Mouse (Mus musculus): Measurements from ENCODE around the gene Vwa3a. TPM values are rescaled to one million over a fixed set of nuclear protein-coding genes. Genes with fewer than 3 reads are reported as not detected.
A peak's percentile ranks its signal among the peaks of the same experiment; 100 is the strongest.

The Vwa3a gene
- polyA plus RNA-seq, 1 experiment from 2014 or later = 2.4 TPM

GRCm38 (mm10) chr7:120751906-120752305 lies 12.8 kb downstream of the Vwa3a start:
- 76% methylated on average over 7 of the region's 7 CpGs for WGBS
- no peak for DNase-seq (ENCODE audit: low spot score)
- Histone ChIP-seq H3K4me1 (ENCODE audit: insufficient read depth, low read depth, low read length) (no peaks in the 10 kb centered on the region), H3K9me3 (ENCODE audit: low read length) (no peaks in the 10 kb centered on the region), H3K27ac (ENCODE audit: low read length) (no peak overlapping the region), H3K9ac (replicated peaks; ENCODE audit: low read depth) (no peak overlapping the region), H3K4me2 (replicated peaks; ENCODE audit: low read depth, low read length) (no peak overlapping the region), H3K27me3 (replicated peaks; ENCODE audit: insufficient read depth, low read length) (no peaks in the 10 kb centered on the region), H3K4me3 (ENCODE audit: low read depth, low read length) (no peak overlapping the region), H3K36me3 (ENCODE audit: insufficient read depth, low read length) (no peaks in the 10 kb centered on the region)
- ATAC-seq = no peak
- no peak for TF ChIP-seq EP300 (IDR thresholded peaks at IDR 0.05)
- no peak for TF ChIP-seq CTCF (IDR thresholded peaks at IDR 0.05)

GRCm38 (mm10) chr7:120754671-120755070 lies 15.6 kb downstream of the Vwa3a start:
- peak; percentile 85 for ATAC-seq
- no peaks in the 10 kb centered on the region for H3K4me1 ChIP-seq (ENCODE audit: insufficient read depth, low read depth, low read length)

GRCm38 (mm10) chr7:120767369-120767768 lies 28.3 kb downstream of the Vwa3a start:
- Histone ChIP-seq H3K9me3 (ENCODE audit: low read length) (no peaks in the 10 kb centered on the region), H3K27ac (ENCODE audit: low read length) (no peak overlapping the region), H3K4me2 (replicated peaks; ENCODE audit: low read depth, low read length) (no peak overlapping the region), H3K4me3 (ENCODE audit: low read depth, low read length) (no peak overlapping the region), H3K9ac (replicated peaks; ENCODE audit: low read depth) (no peak overlapping the region), H3K4me1 (ENCODE audit: insufficient read depth, low read depth, low read length) (no peaks in the 10 kb centered on the region), H3K27me3 (replicated peaks; ENCODE audit: insufficient read depth, low read length) (no peaks in the 10 kb centered on the region), H3K36me3 (ENCODE audit: insufficient read depth, low read length) (no peaks in the 10 kb centered on the region)
- no peak for ATAC-seq
- no peak for DNase-seq (ENCODE audit: low spot score)
- TF ChIP-seq EP300 (IDR thresholded peaks at IDR 0.05) = no peak
- no peak for TF ChIP-seq CTCF (IDR thresholded peaks at IDR 0.05)
- 7% methylated on average over 1 of the region's 1 CpGs for WGBS

More at GRCm38 (mm10) chr7:120754671-120755070, 15.6 kb downstream of the Vwa3a start:
- TF ChIP-seq CTCF (IDR thresholded peaks at IDR 0.05) = peak; percentile 95
- no peak for TF ChIP-seq EP300 (IDR thresholded peaks at IDR 0.05)
- peak; percentile 92 for DNase-seq (ENCODE audit: low spot score)
- 9% methylated on average over 5 of the region's 5 CpGs for WGBS
- Histone ChIP-seq H3K36me3 (ENCODE audit: insufficient read depth, low read length) (no peaks in the 10 kb centered on the region), H3K9ac (replicated peaks; ENCODE audit: low read depth) (no peak overlapping the region), H3K27ac (ENCODE audit: low read length) (no peak overlapping the region), H3K27me3 (replicated peaks; ENCODE audit: insufficient read depth, low read length) (no peaks in the 10 kb centered on the region), H3K4me2 (replicated peaks; ENCODE audit: low read depth, low read length) (no peak overlapping the region), H3K9me3 (ENCODE audit: low read length) (no peaks in the 10 kb centered on the region), H3K4me3 (ENCODE audit: low read depth, low read length) (no peak overlapping the region)

- DNase-seq (ENCODE audit: low spot score) (no peak), ATAC-seq (no peak)
- 32% methylated on average over 1 of the region's 1 CpGs for WGBS
- H3K4me3 ChIP-seq (ENCODE audit: low read depth, low read length) = no peak overlapping the region
- no peak for TF ChIP-seq EP300 (IDR thresholded peaks at IDR 0.05)
- no peak for TF ChIP-seq CTCF (IDR thresholded peaks at IDR 0.05)
- no peak overlapping the region for H3K27ac ChIP-seq (ENCODE audit: low read length)
- no peaks in the 10 kb centered on the region for H3K4me1 ChIP-seq (ENCODE audit: insufficient read depth, low read depth, low read length)
- no peaks in the 10 kb centered on the region for H3K36me3 ChIP-seq (ENCODE audit: insufficient read depth, low read length)
- H3K27me3 ChIP-seq (replicated peaks; ENCODE audit: insufficient read depth, low read length) = no peaks in the 10 kb centered on the region
- H3K9ac ChIP-seq (replicated peaks; ENCODE audit: low read depth) = no peak overlapping the region
- no peaks in the 10 kb centered on the region for H3K9me3 ChIP-seq (ENCODE audit: low read length)
- H3K4me2 ChIP-seq (replicated peaks; ENCODE audit: low read depth, low read length) = no peak overlapping the region
These were observed 32.3 kb downstream of the Vwa3a start for GRCm38 (mm10) chr7:120771389-120771788.

GRCm38 (mm10) chr7:120778012-120778411 lies 38.9 kb downstream of the Vwa3a start:
- no peak for ATAC-seq

GRCm38 (mm10) chr7:120795544-120795943 lies 56.4 kb downstream of the Vwa3a start:
- DNase-seq (ENCODE audit: low spot score) (no peak), ATAC-seq (no peak)
- Histone ChIP-seq H3K27me3 (replicated peaks; ENCODE audit: insufficient read depth, low read length) (no peaks in the 10 kb centered on the region), H3K36me3 (ENCODE audit: insufficient read depth, low read length) (no peaks in the 10 kb centered on the region), H3K4me3 (ENCODE audit: low read depth, low read length) (no peak overlapping the region), H3K4me1 (ENCODE audit: insufficient read depth, low read depth, low read length) (no peaks in the 10 kb centered on the region), H3K9ac (replicated peaks; ENCODE audit: low read depth) (no peak overlapping the region), H3K27ac (ENCODE audit: low read length) (no peak overlapping the region), H3K4me2 (replicated peaks; ENCODE audit: low read depth, low read length) (no peak overlapping the region), H3K9me3 (ENCODE audit: low read length) (no peaks in the 10 kb centered on the region)
- WGBS = 60% methylated on average over 4 of the region's 4 CpGs
- TF ChIP-seq EP300 (IDR thresholded peaks at IDR 0.05) (no peak), CTCF (IDR thresholded peaks at IDR 0.05) (no peak)

More at GRCm38 (mm10) chr7:120778012-120778411, 38.9 kb downstream of the Vwa3a start:
- Histone ChIP-seq H3K4me2 (replicated peaks; ENCODE audit: low read depth, low read length) (no peak overlapping the region), H3K4me3 (ENCODE audit: low read depth, low read length) (no peak overlapping the region), H3K36me3 (ENCODE audit: insufficient read depth, low read length) (no peaks in the 10 kb centered on the region), H3K27ac (ENCODE audit: low read length) (no peak overlapping the region), H3K9me3 (ENCODE audit: low read length) (no peaks in the 10 kb centered on the region), H3K9ac (replicated peaks; ENCODE audit: low read depth) (no peak overlapping the region), H3K4me1 (ENCODE audit: insufficient read depth, low read depth, low read length) (no peaks in the 10 kb centered on the region), H3K27me3 (replicated peaks; ENCODE audit: insufficient read depth, low read length) (no peaks in the 10 kb centered on the region)
- TF ChIP-seq EP300 (IDR thresholded peaks at IDR 0.05) (no peak), CTCF (IDR thresholded peaks at IDR 0.05) (no peak)
- 36% methylated on average over 2 of the region's 2 CpGs for WGBS
- no peak for DNase-seq (ENCODE audit: low spot score)

GRCm38 (mm10) chr7:120796369-120796768 lies 57.3 kb downstream of the Vwa3a start:
- H3K4me2 ChIP-seq (replicated peaks; ENCODE audit: low read depth, low read length) = no peak overlapping the region
- ATAC-seq = no peak

More at GRCm38 (mm10) chr7:120796369-120796768, 57.3 kb downstream of the Vwa3a start:
- H3K4me3 ChIP-seq (ENCODE audit: low read depth, low read length) = no peak overlapping the region
- DNase-seq (ENCODE audit: low spot score) = no peak
- H3K9me3 ChIP-seq (ENCODE audit: low read length) = no peaks in the 10 kb centered on the region
- no peaks in the 10 kb centered on the region for H3K36me3 ChIP-seq (ENCODE audit: insufficient read depth, low read length)
- 75% methylated on average over 3 of the region's 3 CpGs for WGBS
- TF ChIP-seq EP300 (IDR thresholded peaks at IDR 0.05) (no peak), CTCF (IDR thresholded peaks at IDR 0.05) (no peak)
- H3K4me1 ChIP-seq (ENCODE audit: insufficient read depth, low read depth, low read length) = no peaks in the 10 kb centered on the region
- no peaks in the 10 kb centered on the region for H3K27me3 ChIP-seq (replicated peaks; ENCODE audit: insufficient read depth, low read length)
- no peak overlapping the region for H3K9ac ChIP-seq (replicated peaks; ENCODE audit: low read depth)
- no peak overlapping the region for H3K27ac ChIP-seq (ENCODE audit: low read length)

Data from lung, postnatal 0 days (tissue).